Mouse (Mus musculus): ENCODE measurements around the gene Krit1. TPM values are rescaled to one million over a fixed set of nuclear protein-coding genes. Genes with fewer than 3 reads are reported as not detected.
A peak's percentile ranks its signal among the peaks of the same experiment; 100 is the strongest.
"Not testable (repeated sequence)": the region's sequence is repeated elsewhere in the genome, so short reads cannot be mapped to it uniquely, and the experiment has no call there.

Gene Krit1
- polyA plus RNA-seq, 1 experiment: 42.8 TPM

GRCm38 (mm10) chr5:3873485-3873884, 70.5 kb downstream of the Krit1 start:
- Histone ChIP-seq H3K27ac (ENCODE audit: insufficient read depth, low read depth, low read length) (no peak overlapping the region), H3K4me1 (ENCODE audit: control insufficient read depth, insufficient read depth, low read length) (peaks cover 6% of the 10 kb centered on the region), H3K4me3 (ENCODE audit: insufficient read depth, low read length) (no peak overlapping the region)
- no peak for TF ChIP-seq POLR2A (IDR thresholded peaks at IDR 0.05; ENCODE audit: borderline replicate concordance, low read depth, low read length)
- TF ChIP-seq CTCF (IDR thresholded peaks at IDR 0.05; ENCODE audit: low read depth, low read length): no peak

GRCm38 (mm10) chr5:3886862-3887261, 83.9 kb downstream of the Krit1 start:
- H3K4me3 ChIP-seq (ENCODE audit: insufficient read depth, low read length); H3K27ac ChIP-seq (ENCODE audit: insufficient read depth, low read depth, low read length); H3K4me1 ChIP-seq (ENCODE audit: control insufficient read depth, insufficient read depth, low read length): not testable (repeated sequence)

GRCm38 (mm10) chr5:3889201-3889600, 86.2 kb downstream of the Krit1 start:
- Histone ChIP-seq H3K4me1 (ENCODE audit: control insufficient read depth, insufficient read depth, low read length) (peaks cover 2% of the 10 kb centered on the region; the same call in 1 of the 2 replicates), H3K27ac (ENCODE audit: insufficient read depth, low read depth, low read length) (no peak overlapping the region), H3K4me3 (ENCODE audit: insufficient read depth, low read length) (no peak overlapping the region)
- TF ChIP-seq CTCF (IDR thresholded peaks at IDR 0.05; ENCODE audit: low read depth, low read length): no peak
- TF ChIP-seq POLR2A (IDR thresholded peaks at IDR 0.05; ENCODE audit: borderline replicate concordance, low read depth, low read length): no peak

- H3K4me3 ChIP-seq (ENCODE audit: insufficient read depth, low read length): peak within 1 kb of the TSS; percentile 67
- H3K4me1 ChIP-seq (ENCODE audit: control insufficient read depth, insufficient read depth, low read length); H3K27ac ChIP-seq (ENCODE audit: insufficient read depth, low read depth, low read length): not testable (repeated sequence)
Observed at GRCm38 (mm10) chr5:3893459-3894293, 90.7 kb downstream of the Krit1 start, which contains the start of gene Mterf1a. Mterf1a (minus strand) TSS chr5:3893933.

GRCm38 (mm10) chr5:3894294-3894619, 91.3 kb downstream of the Krit1 start:
- not testable (repeated sequence) for H3K4me1 ChIP-seq (ENCODE audit: control insufficient read depth, insufficient read depth, low read length); H3K27ac ChIP-seq (ENCODE audit: insufficient read depth, low read depth, low read length); H3K4me3 ChIP-seq (ENCODE audit: insufficient read depth, low read length)

Other genes with a start within 250 kb of the Krit1 start
- 6.4 and 7.0 TPM in 2 replicates for gene 1700109H08Rik, start 231.6 kb upstream of the Krit1 start, polyA plus RNA-seq (2012; ENCODE audit: insufficient read depth, insufficient read length, missing spikeins)
- gene Pex1, start 207.1 kb upstream of the Krit1 start, polyA plus RNA-seq (2012; ENCODE audit: insufficient read depth, insufficient read length, missing spikeins): 22.3 and 24.4 TPM in 2 replicates
- gene Rbm48, start 206.6 kb upstream of the Krit1 start, polyA plus RNA-seq (2012; ENCODE audit: insufficient read depth, insufficient read length, missing spikeins): 8.8 and 11.0 TPM in 2 replicates
- not detected in 2 replicates for gene Tmbim7, start 152.0 kb upstream of the Krit1 start, polyA plus RNA-seq (2012; ENCODE audit: insufficient read depth, insufficient read length, missing spikeins)
- gene Gatad1, start 146.0 kb upstream of the Krit1 start, polyA plus RNA-seq (2012; ENCODE audit: insufficient read depth, insufficient read length, missing spikeins): 76.2 and 81.2 TPM in 2 replicates
- gene Ankib1, start 259 bp upstream of the Krit1 start, polyA plus RNA-seq (2012; ENCODE audit: insufficient read depth, insufficient read length, missing spikeins): 15.0 and 18.5 TPM in 2 replicates
- gene Lrrd1, start 42.0 kb downstream of the Krit1 start, polyA plus RNA-seq (2012; ENCODE audit: insufficient read depth, insufficient read length, missing spikeins): 0.41 TPM in 1 of 2 replicates, not detected in the other
- gene Mterf1a, start 90.7 kb downstream of the Krit1 start, polyA plus RNA-seq (2012; ENCODE audit: insufficient read depth, insufficient read length, missing spikeins): 6.2 and 11.4 TPM in 2 replicates
- gene Akap9, start 124.9 kb downstream of the Krit1 start, polyA plus RNA-seq (2012; ENCODE audit: insufficient read depth, insufficient read length, missing spikeins): 23.3 and 24.9 TPM in 2 replicates